Mouse (Mus musculus) CH12.LX (cell line): ENCODE results near the gene Crtc3. TPM values are rescaled to one million over a fixed set of nuclear protein-coding genes. Genes with fewer than 3 reads are reported as not detected.

Source experiments
- DNase-seq: peaks from one replicate; pipeline ENCODE4 v3.0.0-alpha.2; 2013; ENCODE audit errors: extremely low read depth
- H3K27ac ChIP-seq: 2 replicates; pipeline ENCODE4 v1.5.1; 2012; ENCODE audit warnings: low read depth, mild to moderate bottlenecking, control low read depth, moderate library complexity; ENCODE audit not compliant: insufficient read depth
- H3K27me3 ChIP-seq: replicated peaks from 2 replicates; pipeline ENCODE3; 2012; ENCODE audit warnings: inconsistent platforms
- H3K36me3 ChIP-seq, 2 experiments: replicated peaks in 1 of 2; 2 replicates each; pipeline versions ENCODE3 to v1.6.1; 2012; ENCODE audit warnings: inconsistent platforms in 1 of 2, low read length in 1 of 2, mild to moderate bottlenecking in 1 of 2, mixed read lengths in 1 of 2, moderate library complexity in 1 of 2; ENCODE audit not compliant: control insufficient read depth in 1 of 2, insufficient read depth in 1 of 2
- H3K4me1 ChIP-seq, 2 experiments: 2 replicates each; pipeline ENCODE4 v1.6.1; 2012; ENCODE audit warnings: inconsistent platforms in 1 of 2, moderate library complexity in 1 of 2; ENCODE audit not compliant: insufficient read depth in 2 of 2, control insufficient read depth in 1 of 2
- H3K4me2 ChIP-seq: 2 replicates; pipeline ENCODE4 v1.6.1; 2012; ENCODE audit warnings: low read depth, mild to moderate bottlenecking, control low read depth; ENCODE audit not compliant: poor library complexity, insufficient read depth, severe bottlenecking
- H3K4me3 ChIP-seq, 3 experiments: fragments of 150-350 bp in 1 of 3; sonication (generic) in 1 of 3; replicated peaks in 1 of 3; 2 replicates each; pipeline versions ENCODE3 to v1.5.1; 2011 to 2012; ENCODE audit warnings: low read depth in 2 of 3, low read length in 2 of 3, mild to moderate bottlenecking in 2 of 3, moderate library complexity in 2 of 3, control low read depth in 1 of 3, improper control_type of control experiment in 1 of 3, inconsistent platforms in 1 of 3, mixed read lengths in 1 of 3; ENCODE audit not compliant: poor library complexity in 1 of 3
- H3K79me2 ChIP-seq: replicated peaks from 2 replicates; pipeline ENCODE4 v1.6.1; 2012; ENCODE audit warnings: mild to moderate bottlenecking, moderate library complexity; ENCODE audit not compliant: control insufficient read depth, poor library complexity, insufficient read depth, severe bottlenecking; ENCODE audit errors: extremely low read depth
- H3K9ac ChIP-seq: 2 replicates; pipeline ENCODE4 v1.6.1; 2012; ENCODE audit warnings: low read depth, mild to moderate bottlenecking, control low read depth, moderate library complexity; ENCODE audit not compliant: insufficient read depth
- H3K9me3 ChIP-seq: replicated peaks from 2 replicates; pipeline ENCODE3; 2012; ENCODE audit warnings: low read length, inconsistent platforms, mixed read lengths
- BHLHE40 ChIP-seq: IDR thresholded peaks from 2 replicates; pipeline ENCODE4 v1.6.1; 2011; ENCODE audit warnings: mild to moderate bottlenecking, low read depth, low read length, improper control_type of control experiment
- CHD1 ChIP-seq: IDR thresholded peaks from 2 replicates; pipeline ENCODE4 v1.6.1; 2012; ENCODE audit warnings: low read depth, low read length, improper control_type of control experiment, inconsistent platforms
- CHD2 ChIP-seq: IDR thresholded peaks from 2 replicates; pipeline ENCODE4 v1.6.1; 2011; ENCODE audit warnings: low read length, improper control_type of control experiment
- CTCF ChIP-seq, 2 experiments: IDR thresholded peaks in 1 of 2; conservative IDR thresholded peaks in 1 of 2; 2 replicates each; pipeline ENCODE4 v1.5.1; 2011 to 2012; ENCODE audit warnings: low read depth in 2 of 2, low read length in 2 of 2, improper control_type of control experiment in 1 of 2, inconsistent platforms in 1 of 2, mild to moderate bottlenecking in 1 of 2, moderate library complexity in 1 of 2
- E2F4 ChIP-seq: IDR thresholded peaks from 2 replicates; pipeline ENCODE4 v1.6.1; 2011; ENCODE audit warnings: low read depth, low read length, improper control_type of control experiment; ENCODE audit not compliant: insufficient replicate concordance
- ELF1 ChIP-seq: IDR thresholded peaks from 2 replicates; pipeline ENCODE4 v1.6.1; 2014; ENCODE audit warnings: low read depth, mild to moderate bottlenecking, inconsistent platforms, low read length, improper control_type of control experiment
- EP300 ChIP-seq: IDR thresholded peaks from 2 replicates; pipeline ENCODE4 v1.6.1; 2011; ENCODE audit warnings: low read length, improper control_type of control experiment
- GABPA ChIP-seq: IDR thresholded peaks from 2 replicates; pipeline ENCODE4 v1.6.1; 2012; ENCODE audit warnings: low read depth, low read length, improper control_type of control experiment, inconsistent platforms; ENCODE audit not compliant: insufficient replicate concordance
- HCFC1 ChIP-seq: IDR thresholded peaks from 2 replicates; pipeline ENCODE4 v1.6.1; 2012; ENCODE audit warnings: low read depth, mild to moderate bottlenecking, inconsistent platforms, low read length, improper control_type of control experiment
- MAFK ChIP-seq: IDR thresholded peaks from 2 replicates; pipeline ENCODE4 v1.6.1; 2011; ENCODE audit warnings: low read length, improper control_type of control experiment; ENCODE audit not compliant: insufficient replicate concordance
- MAX ChIP-seq: IDR thresholded peaks from 2 replicates; pipeline ENCODE4 v1.6.1; 2011; ENCODE audit warnings: low read length, improper control_type of control experiment
- MXI1 ChIP-seq: IDR thresholded peaks from 2 replicates; pipeline ENCODE4 v1.6.1; 2011; ENCODE audit warnings: mild to moderate bottlenecking, low read depth, low read length, improper control_type of control experiment
- NRF1 ChIP-seq: IDR thresholded peaks from 2 replicates; pipeline ENCODE4 v1.6.1; 2014; ENCODE audit warnings: low read depth, mild to moderate bottlenecking, inconsistent platforms, low read length, improper control_type of control experiment, moderate library complexity
- PAX5 ChIP-seq: IDR thresholded peaks from 2 replicates; pipeline ENCODE4 v1.6.1; 2012; ENCODE audit warnings: low read length, inconsistent platforms, mixed read lengths
- POLR2A ChIP-seq: IDR thresholded peaks from 2 replicates; pipeline ENCODE4 v1.6.1; 2011; ENCODE audit warnings: low read depth, mild to moderate bottlenecking, improper control_type of control experiment, low read length
- RCOR1 ChIP-seq: conservative IDR thresholded peaks from 2 replicates; pipeline ENCODE4 v1.6.1; 2012; ENCODE audit warnings: low read depth, mild to moderate bottlenecking, inconsistent platforms, low read length, improper control_type of control experiment
- SMC3 ChIP-seq: IDR thresholded peaks from 2 replicates; pipeline ENCODE4 v1.6.1; 2011; ENCODE audit warnings: low read depth, low read length, improper control_type of control experiment
- TBP ChIP-seq: conservative IDR thresholded peaks from 2 replicates; pipeline ENCODE4 v1.6.1; 2011; ENCODE audit warnings: low read depth, low read length, improper control_type of control experiment
- USF1 ChIP-seq: IDR thresholded peaks from 2 replicates; pipeline ENCODE4 v1.6.1; 2014; ENCODE audit warnings: low read depth, mild to moderate bottlenecking, inconsistent platforms, low read length, improper control_type of control experiment
- USF2 ChIP-seq: conservative IDR thresholded peaks from 2 replicates; pipeline ENCODE4 v1.6.1; 2011; ENCODE audit warnings: low read depth, low read length, improper control_type of control experiment
- ZC3H11A ChIP-seq: IDR thresholded peaks from 2 replicates; pipeline ENCODE4 v1.6.1; 2012; ENCODE audit warnings: low read depth, mild to moderate bottlenecking, inconsistent platforms, low read length, improper control_type of control experiment
- ZMIZ1 ChIP-seq: IDR thresholded peaks from 2 replicates; pipeline ENCODE4 v1.6.1; 2012; ENCODE audit warnings: low read depth, mild to moderate bottlenecking, inconsistent platforms, low read length, improper control_type of control experiment
- dilution Hi-C: fragments of 300-500 bp; cut with MboI; formaldehyde crosslinking; loops from 2 replicates; pipeline ENCODE4 v1.14.3; 2020; ENCODE audit warnings: low sequenced_read_pairs; ENCODE audit not compliant: extremely low pct_unique_long_range_greater_than_20kb, extremely low pct_ligation_motif_present
- in situ Hi-C: fragments of 300-500 bp; cut with MboI; formaldehyde crosslinking; loops from 3 replicates; pipeline ENCODE4 v1.14.3; 2019; ENCODE audit warnings: low sequenced_read_pairs, low pct_ligation_motif_present, low pct_unique_long_range_greater_than_20kb, mixed read lengths
- polyA plus RNA-seq: library from polyadenylated mRNA; unstranded; fragments of >175 nt; gene quantifications from 2 replicates; pipeline ENCODE4 v1.2.1, GENCODE M21; 2012; ENCODE audit warnings: low read depth; ENCODE audit not compliant: insufficient read length
- total RNA-seq, 2 experiments: library from RNA; depleted of rRNA; stranded (reverse); fragments of 300-350 nt in 1 of 2; fragments of >200 nt in 1 of 2; gene quantifications; 2 replicates each; pipeline ENCODE4 v1.2.3; 2012 to 2014

The Crtc3 gene
- total and polyA plus RNA-seq, 3 experiments: 1.2 to 9.1 (median 4.4) TPM

DNA sequence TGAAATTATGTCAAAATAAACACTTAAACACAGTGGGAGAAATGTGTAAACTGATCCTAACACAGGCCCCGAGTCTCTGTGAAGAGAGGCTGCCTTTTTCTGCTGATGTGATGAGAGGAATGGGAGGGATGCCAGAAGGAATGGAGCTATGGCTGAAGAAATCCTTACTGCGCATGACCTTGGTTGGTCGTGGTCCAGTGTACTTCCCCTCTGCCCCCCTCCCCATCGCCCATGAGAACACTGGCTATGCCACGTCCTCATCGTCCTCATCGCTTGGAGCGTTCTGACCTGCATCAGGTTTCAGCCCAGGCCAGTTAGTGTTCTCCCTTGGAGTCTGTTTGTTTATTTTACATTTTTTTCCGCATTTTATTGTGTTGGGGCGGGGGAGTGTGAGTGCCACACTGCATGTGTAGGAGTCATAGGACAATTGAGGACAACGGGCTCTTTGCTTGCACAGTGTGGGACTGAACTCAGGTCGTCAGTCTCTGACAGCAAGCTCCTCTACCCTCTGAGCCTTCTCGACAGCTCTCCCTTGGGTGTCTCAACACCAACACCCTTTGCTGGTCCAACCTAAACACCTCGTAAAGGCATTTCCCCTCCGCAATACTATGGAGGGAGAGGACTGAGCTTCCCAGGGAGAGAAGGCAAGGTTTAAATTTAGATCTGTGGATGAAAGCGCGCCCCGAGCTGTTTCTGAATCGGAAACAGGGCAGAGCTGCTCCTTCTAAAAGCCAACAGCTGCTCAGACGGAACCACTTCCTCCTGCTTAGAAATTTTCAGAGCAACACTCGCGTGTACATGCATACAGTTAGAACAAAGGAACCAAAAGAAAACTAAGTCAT, 134.3 kb downstream of the Crtc3 start:
- Histone ChIP-seq H3K4me2 (peak overlapping the region; percentile 18; the same call in 1 of the 2 replicates), H3K27me3 (no peaks in the 10 kb centered on the region), H3K79me2 (no peaks in the 10 kb centered on the region), H3K4me3 (no peak overlapping the region), H3K9ac (no peak overlapping the region), H3K4me1 (peaks cover 10 to 13% of the 10 kb centered on the region in 2 experiments; a peak in 3 of 4 replicates), H3K36me3 (no peaks in the 10 kb centered on the region), H3K27ac (no peak overlapping the region), H3K9me3 (no peaks in the 10 kb centered on the region)
- in situ Hi-C loops (no loop called here), dilution Hi-C loops (loop anchor here (25.0 kb wide), 1 partner anchor 167 kb away; the partner anchor contains the start of gene Fes)
- no peak for DNase-seq
- no peak for TF ChIP-seq NRF1
- TF ChIP-seq ZMIZ1: no peak

- dilution Hi-C loops: no loop called here
- DNase-seq: no peak
- H3K79me2 ChIP-seq: no peaks in the 10 kb centered on the region
Measured at GRCm38 (mm10) chr7:80548513-80549260, 140.0 kb downstream of the Crtc3 start.

GRCm38 (mm10) chr7:80542139-80542831, 146.4 kb downstream of the Crtc3 start:
- in situ Hi-C loops: no loop called here
- DNase-seq: no peak
- H3K4me2 ChIP-seq: no peak overlapping the region
- peaks cover 0 to 3% of the 10 kb centered on the region in 2 experiments; a peak in 1 of 4 replicates for H3K4me1 ChIP-seq
- dilution Hi-C loops: no loop called here
- H3K79me2 ChIP-seq: no peaks in the 10 kb centered on the region
- no peaks in the 10 kb centered on the region for H3K9me3 ChIP-seq
- H3K27me3 ChIP-seq: peaks cover 1% of the 10 kb centered on the region
- H3K27ac ChIP-seq: no peak overlapping the region
- no peak overlapping the region for H3K4me3 ChIP-seq
- no peaks in the 10 kb centered on the region for H3K36me3 ChIP-seq
- no peak overlapping the region for H3K9ac ChIP-seq
- TF ChIP-seq GABPA (no peak), CTCF (conservative IDR thresholded peaks at IDR 0.05 in 1 of 2, IDR thresholded peaks at IDR 0.05 in 1 of 2; ENCODE audit: low read depth in 2 of 2, low read length in 2 of 2) (no peak), BHLHE40 (no peak), USF2 (no peak), MAX (no peak), SMC3 (no peak), CHD2 (no peak), E2F4 (no peak), USF1 (no peak), NRF1 (no peak), ZC3H11A (no peak), HCFC1 (no peak), MXI1 (no peak), EP300 (no peak), CHD1 (no peak), ELF1 (no peak), ZMIZ1 (no peak), MAFK (no peak)

More at GRCm38 (mm10) chr7:80548513-80549260, 140.0 kb downstream of the Crtc3 start:
- H3K4me3 ChIP-seq: no peak overlapping the region
- H3K36me3 ChIP-seq: no peaks in the 10 kb centered on the region
- H3K4me1 ChIP-seq: peaks cover 6 to 14% of the 10 kb centered on the region in 2 experiments; a peak in 3 of 4 replicates
- H3K27ac ChIP-seq: no peak overlapping the region
- TF ChIP-seq BHLHE40 (peak; percentile 57), HCFC1 (no peak), USF1 (no peak), TBP (no peak), RCOR1 (no peak), POLR2A (no peak), CHD1 (no peak), PAX5 (no peak)
- in situ Hi-C loops: loop anchor here (5.0 kb wide), 1 partner anchor 41 kb away; no protein-coding TSS in a partner anchor
- no peak overlapping the region for H3K4me2 ChIP-seq
- no peaks in the 10 kb centered on the region for H3K27me3 ChIP-seq
- H3K9me3 ChIP-seq: no peaks in the 10 kb centered on the region
- no peak overlapping the region for H3K9ac ChIP-seq
